Mouse (Mus musculus) kidney, embryonic 15.5 days (tissue): Measurements from ENCODE around the gene Surf2. TPM values are rescaled to one million over a fixed set of nuclear protein-coding genes. Genes with fewer than 3 reads are reported as not detected.

Source experiments
- ATAC-seq: fragments of 200-750 bp; cut with Nextera tagmentation; replicated peaks from 2 replicates; pipeline ENCODE4 v1.8.0; 2017; ENCODE audit warnings: moderate TSS enrichment; ENCODE audit not compliant: low FRiP score
- H3K27ac ChIP-seq: fragments of 300-500 bp; sonication (generic); 2 replicates; pipeline ENCODE4 v1.5.1; 2015; ENCODE audit warnings: mild to moderate bottlenecking, inconsistent platforms
- H3K27me3 ChIP-seq: fragments of 300-500 bp; sonication (generic); 2 replicates; pipeline ENCODE4 v1.6.1; 2015; ENCODE audit warnings: inconsistent platforms
- H3K36me3 ChIP-seq: fragments of 300-500 bp; sonication (generic); 2 replicates; pipeline ENCODE4 v1.6.1; 2015; ENCODE audit warnings: inconsistent platforms
- H3K4me1 ChIP-seq: fragments of 300-500 bp; sonication (generic); 2 replicates; pipeline ENCODE4 v1.6.1; 2015; ENCODE audit warnings: inconsistent platforms
- H3K4me2 ChIP-seq: fragments of 300-500 bp; sonication (generic); 2 replicates; pipeline ENCODE4 v1.6.1; 2015; ENCODE audit warnings: moderate library complexity, mild to moderate bottlenecking, inconsistent platforms
- H3K4me3 ChIP-seq: fragments of 300-500 bp; sonication (generic); replicated peaks from 2 replicates; pipeline ENCODE4 v1.5.1; 2015; ENCODE audit warnings: mild to moderate bottlenecking, inconsistent platforms
- H3K9ac ChIP-seq: fragments of 300-500 bp; sonication (generic); 2 replicates; pipeline ENCODE4 v1.6.1; 2015; ENCODE audit warnings: mild to moderate bottlenecking, inconsistent platforms
- H3K9me3 ChIP-seq: fragments of 300-500 bp; sonication (generic); replicated peaks from 2 replicates; pipeline ENCODE4 v1.6.1; 2016; ENCODE audit warnings: inconsistent platforms
- WGBS: fragments of 180-500 bp; shearing (Covaris S2); methylation state at CpG from one replicate; pipeline ENCODE4 v1.1.7; 2015; ENCODE audit warnings: mixed read lengths; 5-methylcytosine and 5-hydroxymethylcytosine counted together
- polyA plus RNA-seq: library from polyadenylated mRNA; unstranded; fragments of >200 nt; fragmentation: Nextera tagmentation; extraction: Ambion mirVana; gene quantifications from 2 replicates; pipeline ENCODE4 v1.2.1, GENCODE M21; 2015

The Surf2 gene
- polyA plus RNA-seq, 1 experiment from 2014 or later, result 46.4 TPM

DNA sequence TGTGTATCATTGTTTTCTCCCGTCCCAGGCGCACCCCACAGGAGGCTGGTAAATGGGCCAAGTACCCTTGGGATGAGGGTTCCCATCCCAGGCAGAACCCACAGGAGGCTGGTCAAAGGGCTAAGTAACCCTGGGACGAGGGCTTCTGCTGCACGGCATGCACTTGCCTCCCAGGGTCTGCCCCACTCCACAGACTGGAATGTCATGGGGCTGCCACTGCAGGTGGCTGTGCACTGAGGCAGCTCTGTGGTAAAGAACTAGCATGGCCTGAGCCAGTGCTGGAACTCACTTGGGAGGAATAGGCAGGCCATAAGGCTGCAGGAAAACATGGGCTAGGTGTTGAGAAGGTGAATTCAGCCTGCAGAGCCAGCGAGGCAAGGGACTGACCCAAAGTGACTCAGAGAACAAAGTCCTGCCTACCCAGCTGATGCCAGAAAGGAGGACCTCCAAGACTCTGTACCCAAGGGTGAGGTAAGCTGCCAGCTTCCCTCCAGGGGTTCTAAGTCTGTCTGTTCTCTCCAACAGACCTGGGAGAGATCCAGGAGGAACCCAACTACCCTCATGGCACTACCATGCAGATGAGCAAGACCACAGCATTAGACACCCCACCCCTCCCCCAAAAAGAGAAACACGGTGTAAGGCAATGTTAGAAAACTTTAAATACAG, 4.2 kb downstream of the Surf2 start:
- H3K4me3 ChIP-seq, result no peak overlapping the region
- no peak overlapping the region for H3K27ac ChIP-seq
- whole genome bisulfite sequencing, result 90% methylated on average over 6 of the region's 6 CpGs

DNA sequence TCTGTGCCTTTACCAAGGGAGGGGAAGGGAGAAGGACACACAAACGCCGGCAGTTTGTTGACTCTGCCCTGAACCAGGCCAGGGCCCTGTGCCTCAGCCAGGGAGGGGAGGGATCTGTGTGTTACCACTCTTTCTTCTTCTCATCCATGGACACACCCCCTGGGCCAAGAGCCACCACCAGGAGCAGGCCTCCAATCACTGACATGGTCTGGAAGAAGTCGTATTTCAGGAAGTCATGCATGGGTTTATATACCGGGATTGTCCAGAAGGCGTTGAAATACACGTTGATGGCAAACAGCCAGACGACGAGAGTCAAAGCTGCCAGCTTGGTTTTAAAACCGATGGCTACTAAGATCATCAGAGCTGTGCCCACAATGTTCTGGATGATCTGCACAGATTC, 5.6 kb downstream of the Surf2 start:
- Histone ChIP-seq H3K27ac (no peak overlapping the region), H3K4me3 (no peak overlapping the region), H3K9ac (no peak overlapping the region), H3K36me3 (peaks cover 91% of the 10 kb centered on the region), H3K9me3 (no peaks in the 10 kb centered on the region), H3K4me2 (no peak overlapping the region), H3K27me3 (no peaks in the 10 kb centered on the region), H3K4me1 (peaks cover 18% of the 10 kb centered on the region)
- no peak for ATAC-seq
- 74% methylated on average over 9 of the region's 9 CpGs for WGBS

More for the DNA sequence above, 4.2 kb downstream of the Surf2 start:
- Histone ChIP-seq H3K36me3 (peaks cover 76% of the 10 kb centered on the region), H3K9me3 (no peaks in the 10 kb centered on the region), H3K9ac (no peak overlapping the region), H3K27me3 (no peaks in the 10 kb centered on the region), H3K4me2 (no peak overlapping the region), H3K4me1 (peaks cover 27% of the 10 kb centered on the region)
- no peak for ATAC-seq

DNA sequence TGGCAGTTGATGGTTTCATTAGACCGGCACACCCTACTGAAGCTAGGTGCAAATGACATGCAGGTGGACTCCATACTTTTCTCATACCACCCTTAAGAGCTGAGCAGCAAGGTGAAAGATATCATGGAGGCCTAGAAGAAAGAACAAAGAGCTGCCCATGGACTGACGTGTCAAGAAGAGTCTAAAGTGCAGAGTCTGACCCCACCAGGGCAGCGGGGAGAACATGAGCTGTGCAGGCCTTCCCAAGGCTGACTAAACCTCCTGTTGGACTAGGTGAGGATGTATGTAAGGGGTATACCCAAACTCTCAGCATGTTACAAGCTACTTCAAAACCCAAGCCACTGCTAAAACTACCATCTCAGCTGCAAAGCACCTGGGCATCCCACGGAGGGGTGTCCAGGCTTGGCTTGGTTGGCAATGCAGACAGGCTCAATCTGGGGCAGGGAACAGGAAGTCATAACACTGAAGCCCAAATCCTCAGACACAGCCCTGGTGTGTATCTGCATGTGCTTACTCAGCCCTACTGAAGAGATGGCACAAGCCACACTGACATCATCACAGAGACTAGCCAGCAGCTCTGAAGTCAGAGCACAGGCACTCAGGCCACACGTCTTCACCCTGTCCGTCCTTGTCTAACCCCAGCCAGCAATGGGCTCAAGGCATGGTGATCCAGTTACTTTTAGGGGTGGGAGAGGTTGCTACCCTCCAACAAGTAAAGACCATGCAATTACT, 11.7 kb downstream of the Surf2 start:
- no peak for ATAC-seq
- no peaks in the 10 kb centered on the region for H3K27me3 ChIP-seq
- peaks cover 88% of the 10 kb centered on the region for H3K36me3 ChIP-seq
- no peaks in the 10 kb centered on the region for H3K9me3 ChIP-seq
- H3K4me1 ChIP-seq, result peaks cover 31% of the 10 kb centered on the region
- H3K27ac ChIP-seq, result no peak overlapping the region
- no peak overlapping the region for H3K4me2 ChIP-seq
- 86% methylated on average over 6 of the region's 6 CpGs for WGBS
- H3K9ac ChIP-seq, result peak overlapping the region; percentile 14; the same call in 1 of the 2 replicates
- H3K4me3 ChIP-seq, result no peak overlapping the region

DNA sequence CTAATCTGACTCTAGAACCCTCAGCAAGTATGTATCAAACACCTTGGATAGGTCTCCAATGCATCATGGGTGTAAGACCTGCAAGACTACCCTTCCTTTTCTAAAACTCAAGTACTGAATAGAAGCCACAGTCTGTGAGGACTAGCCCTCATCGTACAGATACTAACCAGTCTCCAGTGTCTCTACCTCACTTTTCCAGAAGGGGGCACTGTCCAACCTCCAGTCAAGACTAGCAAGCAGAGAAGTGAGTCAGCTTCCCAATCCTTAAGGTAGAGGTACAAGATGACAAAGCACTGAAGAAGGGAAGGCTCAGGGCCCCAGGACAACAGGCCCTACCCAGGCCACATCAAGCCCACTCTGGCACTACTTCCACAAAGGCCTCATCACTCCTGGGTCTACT, 14.2 kb downstream of the Surf2 start:
- no peak overlapping the region for H3K4me2 ChIP-seq
- no peaks in the 10 kb centered on the region for H3K27me3 ChIP-seq
- no peak overlapping the region for H3K27ac ChIP-seq
- 46% methylated on average over 1 of the region's 1 CpGs for WGBS
- 0 out of 2 replicates have a peak overlapping the region, but pooled peaks have one; percentile 21 for H3K9ac ChIP-seq
- H3K36me3 ChIP-seq, result peaks cover 63% of the 10 kb centered on the region
- H3K9me3 ChIP-seq, result no peaks in the 10 kb centered on the region
- H3K4me3 ChIP-seq, result 0 out of 2 replicates have a peak overlapping the region, but pooled peaks have one; percentile 0
- peaks cover 35% of the 10 kb centered on the region for H3K4me1 ChIP-seq
- ATAC-seq, result no peak

DNA sequence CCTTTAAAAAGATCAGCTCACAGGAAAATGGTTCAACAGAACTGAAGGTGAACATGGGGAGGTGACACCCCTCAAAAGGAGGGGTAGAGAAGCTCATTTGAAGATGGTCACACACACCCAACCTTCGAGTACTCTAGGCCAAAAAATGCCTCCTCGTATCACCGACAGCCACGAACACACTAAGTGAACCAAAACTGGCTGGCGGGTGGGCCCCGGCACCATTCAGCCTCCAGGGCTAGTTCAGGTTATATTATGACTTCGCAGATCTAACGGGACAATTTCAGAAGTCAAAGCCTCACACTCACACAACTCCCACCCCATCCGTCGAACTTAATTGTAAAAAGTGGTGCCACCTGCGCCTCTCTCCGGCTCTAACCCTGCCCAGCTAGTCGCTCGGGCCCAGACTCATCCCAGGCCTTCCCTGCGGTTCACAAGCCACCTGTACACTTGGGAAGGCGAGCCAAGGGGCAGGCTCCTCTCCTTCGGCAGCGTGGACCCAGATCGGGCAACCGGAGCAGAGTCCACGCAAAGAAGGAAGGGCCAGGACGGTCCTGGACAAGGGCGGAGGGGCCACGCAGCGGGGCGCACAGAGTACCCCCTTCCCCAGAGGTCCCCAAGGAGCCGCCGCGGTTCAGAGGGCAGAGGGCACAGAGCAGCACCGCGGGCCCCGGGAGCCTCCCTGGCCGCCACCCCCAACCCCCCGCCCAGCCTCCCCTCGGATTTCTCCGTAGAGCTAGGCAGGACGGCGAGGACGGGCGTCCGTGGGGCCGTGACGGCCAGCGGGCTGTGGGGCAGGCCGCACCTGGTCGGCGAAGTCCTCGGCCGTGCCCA, 16.5 kb downstream of the Surf2 start:
- peak overlapping the region; percentile 94 for H3K27ac ChIP-seq
- ATAC-seq, result no peak
- peaks cover 35% of the 10 kb centered on the region for H3K4me1 ChIP-seq
- 2% methylated on average over 41 of the region's 49 CpGs for WGBS
- peaks cover 40% of the 10 kb centered on the region for H3K36me3 ChIP-seq
- H3K27me3 ChIP-seq, result no peaks in the 10 kb centered on the region
- H3K4me3 ChIP-seq, result peak overlapping the region; percentile 98
- H3K9ac ChIP-seq, result peak overlapping the region; percentile 100
- H3K9me3 ChIP-seq, result no peaks in the 10 kb centered on the region
- H3K4me2 ChIP-seq, result peak overlapping the region; percentile 71

DNA sequence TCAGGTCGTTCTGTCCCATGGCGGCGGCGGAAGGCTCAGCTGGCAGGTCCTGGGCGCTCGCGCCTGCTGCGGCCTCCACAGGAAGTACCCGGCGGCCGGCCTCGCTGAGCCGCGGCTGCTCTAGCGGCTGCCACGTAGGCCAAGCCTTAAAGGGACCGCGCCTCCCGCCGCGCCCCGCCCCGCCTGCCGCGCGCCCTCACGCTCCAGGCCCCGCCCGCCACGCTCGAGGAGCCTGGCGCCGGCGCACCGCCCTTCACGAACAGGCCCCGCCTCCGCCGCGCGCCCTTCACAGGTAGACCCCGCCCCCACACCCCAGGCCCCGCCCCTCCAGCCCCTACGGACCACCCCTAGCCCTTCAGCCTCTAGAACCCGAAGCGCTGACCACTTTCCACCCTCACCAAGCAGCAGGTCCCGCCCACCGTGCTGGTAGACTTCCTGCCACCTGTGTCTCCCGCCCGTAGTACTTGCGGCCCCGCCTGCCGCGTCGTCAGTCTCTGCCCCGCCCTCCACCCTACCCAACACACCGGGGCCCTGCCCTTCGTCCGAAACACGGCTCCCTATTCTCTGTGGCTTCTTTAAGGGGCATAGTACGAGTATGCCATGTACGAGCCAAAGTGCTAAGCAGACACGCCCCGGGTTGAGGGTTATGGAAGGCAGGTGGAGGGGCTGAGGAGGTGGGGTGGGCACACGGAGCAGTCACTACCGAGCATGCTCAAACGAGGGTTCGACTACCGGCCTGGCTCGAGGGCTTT, 17.3 kb downstream of the Surf2 start, which contains the start of the genes Surf4 and Stkld1:
Surf4 (minus strand) TSS at position 625 of the 752 bp plus-strand sequence.
Stkld1 (plus strand) TSS at position 744 of the 752 bp plus-strand sequence.
- Histone ChIP-seq H3K4me2 (peak within 1 kb of the TSS; percentile 71), H3K27ac (peak within 1 kb of the TSS; percentile 94), H3K4me1 (peaks cover 35% of the 10 kb centered on the region), H3K27me3 (no peaks in the 10 kb centered on the region), H3K9ac (peak within 1 kb of the TSS; percentile 100), H3K9me3 (no peaks in the 10 kb centered on the region), H3K36me3 (peaks cover 32% of the 10 kb centered on the region), H3K4me3 (peak within 1 kb of the TSS; percentile 98)
- peak; percentile 97 for ATAC-seq
- 1% methylated on average over 51 of the region's 70 CpGs for WGBS

DNA sequence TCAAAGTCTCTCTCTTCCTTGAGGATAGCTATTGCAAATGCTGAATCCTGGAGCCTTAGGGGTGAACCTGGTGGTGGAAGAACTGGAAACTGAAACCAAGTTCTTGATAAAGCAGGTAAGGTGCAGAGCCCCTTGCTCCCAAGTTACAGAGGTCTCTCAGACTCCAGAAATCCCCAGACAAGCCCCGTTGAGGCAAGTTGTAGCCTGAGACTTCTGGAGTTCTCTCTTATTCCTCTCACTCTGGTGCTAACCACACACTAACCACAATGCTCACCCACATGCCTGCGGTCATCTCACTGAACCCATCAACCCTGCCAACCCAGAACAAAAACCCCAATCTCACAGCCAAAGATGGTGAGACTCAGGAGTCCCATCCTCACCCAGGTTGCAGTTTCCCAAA, 19.1 kb downstream of the Surf2 start:
- Histone ChIP-seq H3K27me3 (no peaks in the 10 kb centered on the region), H3K27ac (no peak overlapping the region), H3K9me3 (no peaks in the 10 kb centered on the region), H3K9ac (no peak overlapping the region), H3K4me3 (no peak overlapping the region), H3K36me3 (peaks cover 14% of the 10 kb centered on the region), H3K4me2 (no peak overlapping the region), H3K4me1 (peaks cover 25% of the 10 kb centered on the region)
- ATAC-seq, result no peak
- 89% methylated on average over 2 of the region's 2 CpGs for WGBS

DNA sequence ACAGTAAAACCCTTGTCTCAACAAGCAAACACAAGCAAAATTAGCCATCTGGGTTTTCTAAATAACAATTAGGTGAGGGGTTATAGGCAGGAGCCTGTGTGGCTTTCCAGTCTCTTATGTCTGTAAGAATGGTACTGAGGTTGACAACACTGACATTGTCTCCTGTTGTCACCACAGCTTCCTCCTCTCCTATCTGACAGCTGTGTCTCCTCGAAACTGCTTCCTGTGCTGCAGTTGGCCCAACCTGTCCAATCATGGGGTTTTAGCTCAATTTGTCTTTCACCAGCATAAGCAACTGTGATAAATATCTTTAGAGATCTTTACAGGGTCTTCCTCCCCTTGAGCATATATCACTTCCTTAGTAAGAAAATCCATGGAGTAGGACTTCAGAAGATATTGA, 20.3 kb downstream of the Surf2 start:
- Histone ChIP-seq H3K27me3 (no peaks in the 10 kb centered on the region), H3K27ac (no peak overlapping the region)
- no peak for ATAC-seq

DNA sequence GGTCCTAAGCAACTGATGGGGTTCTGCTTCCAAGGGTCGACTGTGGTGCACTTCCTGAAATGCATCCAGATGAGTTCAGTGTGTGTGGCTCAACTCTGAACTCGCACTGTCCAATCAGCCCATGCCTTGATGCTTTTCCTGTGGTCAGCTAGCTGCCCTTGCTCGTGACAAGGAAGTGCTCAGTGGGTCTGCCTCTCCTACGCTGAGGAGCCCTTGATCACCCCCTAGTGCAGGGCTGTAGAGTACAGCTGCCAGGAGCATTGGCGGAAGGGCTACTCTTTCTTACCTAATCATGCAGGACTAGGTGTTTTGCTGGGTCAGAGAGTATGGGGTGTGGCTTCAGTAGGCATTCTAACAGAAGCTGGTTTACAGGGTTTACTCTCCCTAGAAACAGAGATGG, 25.4 kb downstream of the Surf2 start:
- Histone ChIP-seq H3K9ac (no peak overlapping the region), H3K27me3 (no peaks in the 10 kb centered on the region), H3K27ac (no peak overlapping the region), H3K4me2 (no peak overlapping the region), H3K4me1 (no peaks in the 10 kb centered on the region), H3K36me3 (no peaks in the 10 kb centered on the region), H3K4me3 (no peak overlapping the region), H3K9me3 (no peaks in the 10 kb centered on the region)
- ATAC-seq, result no peak
- 38% methylated on average over 5 of the region's 5 CpGs for WGBS

More for the DNA sequence above, 20.3 kb downstream of the Surf2 start:
- WGBS, result 93% methylated on average over 1 of the region's 1 CpGs
- no peak overlapping the region for H3K4me2 ChIP-seq
- H3K9ac ChIP-seq, result no peak overlapping the region
- H3K4me3 ChIP-seq, result no peak overlapping the region
- H3K4me1 ChIP-seq, result peaks cover 14% of the 10 kb centered on the region
- peaks cover 3% of the 10 kb centered on the region; the same call in 1 of the 2 replicates for H3K36me3 ChIP-seq
- H3K9me3 ChIP-seq, result no peaks in the 10 kb centered on the region

DNA sequence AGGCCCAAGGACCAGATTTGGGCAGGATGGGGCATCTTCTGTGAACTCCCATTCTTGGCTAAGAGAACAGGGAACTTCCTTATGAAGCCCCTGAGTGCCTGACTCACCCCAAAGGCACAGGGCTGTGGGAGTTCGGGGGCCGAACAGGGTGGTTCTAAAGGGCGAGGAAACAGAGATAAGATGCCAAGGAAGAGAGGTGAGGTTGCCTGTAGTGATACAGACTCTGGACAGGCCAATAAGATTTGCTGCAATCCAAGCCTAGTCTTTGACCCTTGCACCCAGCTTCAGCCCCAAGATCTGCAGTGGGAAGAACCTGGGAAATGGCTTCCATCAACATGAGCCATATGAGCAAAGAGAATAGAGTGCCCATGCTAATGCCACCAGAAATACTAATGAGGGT, 27.1 kb downstream of the Surf2 start:
- Histone ChIP-seq H3K4me3 (no peak overlapping the region), H3K27ac (no peak overlapping the region), H3K9ac (no peak overlapping the region), H3K27me3 (no peaks in the 10 kb centered on the region), H3K36me3 (peaks cover 11% of the 10 kb centered on the region; the same call in 1 of the 2 replicates), H3K4me2 (no peak overlapping the region), H3K4me1 (no peaks in the 10 kb centered on the region), H3K9me3 (no peaks in the 10 kb centered on the region)
- ATAC-seq, result no peak
- 83% methylated on average over 3 of the region's 3 CpGs for WGBS

DNA sequence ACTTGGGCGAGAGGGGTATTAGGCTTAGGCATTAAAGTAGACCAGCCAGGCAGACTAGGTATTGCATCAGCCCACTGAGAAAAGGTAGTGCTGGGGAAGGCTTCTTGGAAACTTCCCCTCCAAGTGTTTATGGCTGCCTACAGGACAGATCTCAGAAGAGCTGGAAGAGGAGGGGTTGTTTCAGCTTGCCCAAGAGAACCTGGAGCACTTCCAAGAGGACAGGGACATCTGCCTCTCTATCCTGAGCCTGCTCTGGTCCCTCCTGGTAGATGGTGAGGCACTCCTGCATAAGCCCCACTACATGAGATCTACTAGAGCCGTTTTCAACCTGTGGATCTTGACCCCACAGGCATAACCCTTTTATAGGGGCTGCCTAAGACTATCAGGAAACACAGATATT, 34.2 kb downstream of the Surf2 start:
- H3K27ac ChIP-seq, result no peak overlapping the region
- H3K27me3 ChIP-seq, result no peaks in the 10 kb centered on the region
- H3K9me3 ChIP-seq, result no peaks in the 10 kb centered on the region
- H3K9ac ChIP-seq, result no peak overlapping the region
- no peak overlapping the region for H3K4me3 ChIP-seq
- WGBS, result 86% methylated on average over 2 of the region's 2 CpGs
- H3K36me3 ChIP-seq, result peaks cover 80% of the 10 kb centered on the region
- no peak for ATAC-seq
- H3K4me2 ChIP-seq, result no peak overlapping the region
- no peaks in the 10 kb centered on the region for H3K4me1 ChIP-seq
